8 mouse cellular contexts compared by ENCODE assay signal in the genomic region with DNA sequence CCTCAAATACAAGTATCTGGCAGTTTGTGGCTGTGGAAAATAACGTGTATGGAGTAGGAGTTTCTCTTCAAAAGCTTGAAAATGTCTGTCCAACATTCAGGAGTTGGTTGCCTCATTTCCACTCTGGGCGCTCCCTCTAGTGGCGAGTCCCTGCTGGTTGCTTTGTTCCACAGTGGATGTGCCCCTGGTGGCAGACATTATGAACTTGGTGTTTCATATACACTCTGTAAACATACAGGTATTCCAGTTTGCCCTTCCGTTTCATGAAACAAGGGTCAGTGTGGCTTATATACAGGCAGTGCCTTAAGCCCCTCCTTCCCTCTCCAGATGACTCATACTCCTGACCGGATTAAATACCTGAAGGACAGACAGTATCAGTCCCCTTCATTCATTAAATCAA. TPM values are rescaled to one million over a fixed set of nuclear protein-coding genes. Genes with fewer than 3 reads are reported as not detected.
DNase-seq lines count a peak whose midpoint lies in the region; TF ChIP-seq lines count a peak whose summit lies in the region.

No protein-coding gene starts in this region.

- no peaks in the 10 kb centered on the region for H3K4me1 ChIP-seq in cerebellum, adult 2 months (ENCODE audit: control insufficient read depth, insufficient read depth, low read length)

- peak; percentile 100 for TF ChIP-seq CTCF in cerebellum, adult 2 months (IDR thresholded peaks at IDR 0.05; ENCODE audit: borderline replicate concordance, insufficient read depth, low read depth, low read length)

- no peak for TF ChIP-seq POLR2A in cerebellum, adult 2 months (IDR thresholded peaks at IDR 0.05; ENCODE audit: borderline replicate concordance, insufficient read depth, low read length)

- no peaks in the 10 kb centered on the region for H3K27me3 ChIP-seq in cerebellum, adult 2 months (ENCODE audit: control insufficient read depth, insufficient read depth, low read length)

- no peak overlapping the region for H3K4me3 ChIP-seq in cerebellum, adult 2 months (replicated peaks; ENCODE audit: insufficient read depth, low read depth, low read length)

- no peak overlapping the region for H3K27ac ChIP-seq in cerebellum, adult 2 months (ENCODE audit: insufficient read depth, low read length)

- peak; percentile 95 for DNase-seq in NIH3T3 (ENCODE audit: low read depth)
- DNase-seq in cerebellum, adult 2 months, result peak; percentile 78 to 85
- DNase-seq in frontal cortex, adult 2 months (ENCODE audit: extremely low spot score in 1 of 2, low spot score in 1 of 2), result peak; percentile 78 to 95
- peak; percentile 66 for DNase-seq in hindlimb bud, embryonic 11.5 days (ENCODE audit: extremely low spot score, low read depth, low spot score)
- DNase-seq in left cerebral cortex, adult 18-20 months (ENCODE audit: low spot score in 2 of 2), result peak; percentile 89 to 92
- DNase-seq in lung, postnatal 36 days, result peak; percentile 96
- DNase-seq in retina, postnatal 1 day, result peak; percentile 89
- DNase-seq in thymus, postnatal 36 days, result peak; percentile 79 to 86

- WGBS in cerebellum, adult 2 months, result 26% methylated on average over 5 of the region's 5 CpGs

RNA-seq across cellular contexts. Expression of a gene that starts 28.5 kb away (rescaled TPM):
- polyA plus RNA-seq in cerebellum, adult 2 months (2012; rRNA removed), result 111 TPM in 2 replicates
- 92.5 and 98.7 TPM in 2 replicates for polyA plus RNA-seq in frontal cortex, adult 2 months (2012; rRNA removed)
- 100 to 1,000 TPM; 116 to 126 TPM for total RNA-seq in left cerebral cortex, adult 18-20 months (2021)

RNA-seq across cellular contexts. Expression of a gene that starts 45.9 kb away (rescaled TPM):
- polyA plus RNA-seq in cerebellum, adult 2 months (2012; rRNA removed), result 34.0 and 34.2 TPM in 2 replicates
- polyA plus RNA-seq in frontal cortex, adult 2 months (2012; rRNA removed), result 27.3 and 31.7 TPM in 2 replicates
- total RNA-seq in left cerebral cortex, adult 18-20 months (2021), result 10 to 100 TPM; 23.8 to 26.3 TPM

RNA-seq across cellular contexts. Expression of a gene that starts 54.0 kb away (rescaled TPM):
- polyA plus RNA-seq in cerebellum, adult 2 months (2012; rRNA removed), result 47.1 and 48.9 TPM in 2 replicates
- polyA plus RNA-seq in frontal cortex, adult 2 months (2012; rRNA removed), result 34.5 and 35.6 TPM in 2 replicates
- 10 to 100 TPM; 25.6 to 27.8 TPM for total RNA-seq in left cerebral cortex, adult 18-20 months (2021)

RNA-seq across cellular contexts. Expression of a gene that starts 54.1 kb away (rescaled TPM):
- 44.6 and 51.0 TPM in 2 replicates for polyA plus RNA-seq in cerebellum, adult 2 months (2012; rRNA removed)
- polyA plus RNA-seq in frontal cortex, adult 2 months (2012; rRNA removed), result 30.2 and 37.5 TPM in 2 replicates
- total RNA-seq in left cerebral cortex, adult 18-20 months (2021), result 10 to 100 TPM; 43.2 to 44.9 TPM
